7 mouse cellular contexts compared by ENCODE assay signal in the genomic region with DNA sequence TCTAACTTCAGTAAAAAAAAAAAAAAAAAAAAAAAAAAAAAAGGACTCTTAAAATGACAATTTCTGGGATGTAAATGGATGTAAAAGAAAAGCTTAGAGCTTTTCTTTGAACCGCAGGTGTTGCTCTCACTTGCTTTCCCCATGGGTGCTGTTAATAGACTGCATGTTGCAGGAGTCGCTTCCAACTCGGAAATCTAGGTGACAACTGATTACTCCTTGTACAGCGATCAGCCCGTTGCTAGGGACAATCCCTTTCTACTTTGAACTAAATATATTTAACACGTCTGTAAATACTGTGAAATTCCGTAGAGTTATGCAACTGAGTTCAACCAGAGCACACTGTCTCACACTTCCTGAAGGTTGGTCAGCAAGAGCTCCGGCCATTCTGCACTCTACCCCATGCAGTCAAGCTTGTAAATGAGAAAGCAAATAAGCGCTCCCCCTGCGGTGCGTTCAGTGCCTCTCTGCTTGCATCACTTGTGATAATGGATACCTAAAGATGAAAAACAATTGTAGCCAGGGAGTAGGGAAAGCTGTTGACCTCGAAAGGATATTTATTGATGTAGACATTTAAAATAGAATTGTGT.
DNase-seq lines count a peak whose midpoint lies in the region; ATAC-seq and TF ChIP-seq lines count a peak whose summit lies in the region.

No protein-coding gene starts in this region.

- 18% methylated on average over 12 of the region's 12 CpGs for WGBS in embryonic facial prominence, embryonic 13.5 days
- 10% methylated on average over 12 of the region's 12 CpGs for WGBS in intestine, embryonic 15.5 days
- 8% methylated on average over 12 of the region's 12 CpGs for WGBS in olfactory bulb, adult 2 months

- no peaks in the 10 kb centered on the region for H3K36me3 ChIP-seq in embryonic facial prominence, embryonic 13.5 days
- no peaks in the 10 kb centered on the region for H3K36me3 ChIP-seq in intestine, embryonic 15.5 days

- no peak for TF ChIP-seq POLR2A in olfactory bulb, adult 2 months (IDR thresholded peaks at IDR 0.05; ENCODE audit: insufficient read depth, low read depth, low read length)

- DNase-seq in left cerebral cortex, postnatal 4 days, result peak; percentile 11
- DNase-seq in left cerebral cortex, postnatal 14 days (ENCODE audit: low spot score in 2 of 2), result no peak
- no peak for DNase-seq in thymus, adult 18-20 months
- no peak for DNase-seq in adipocyte (ENCODE audit: low spot score)

- H3K9me3 ChIP-seq in embryonic facial prominence, embryonic 13.5 days, result no peaks in the 10 kb centered on the region
- H3K9me3 ChIP-seq in intestine, embryonic 15.5 days, result no peaks in the 10 kb centered on the region

- peak overlapping the region; percentile 39 for H3K4me2 ChIP-seq in embryonic facial prominence, embryonic 13.5 days
- peak overlapping the region; percentile 30 for H3K4me2 ChIP-seq in intestine, embryonic 15.5 days (replicated peaks)

- no peak overlapping the region for H3K27ac ChIP-seq in embryonic facial prominence, embryonic 13.5 days
- H3K27ac ChIP-seq in intestine, embryonic 15.5 days, result no peak overlapping the region
- H3K27ac ChIP-seq in olfactory bulb, adult 2 months (ENCODE audit: insufficient read depth, low read depth, low read length), result no peak overlapping the region

- no peak overlapping the region for H3K4me3 ChIP-seq in embryonic facial prominence, embryonic 13.5 days
- H3K4me3 ChIP-seq in intestine, embryonic 15.5 days (replicated peaks), result no peak overlapping the region
- H3K4me3 ChIP-seq in olfactory bulb, adult 2 months (ENCODE audit: insufficient read depth, low read depth, low read length), result peak overlapping the region; percentile 4; the same call in 1 of the 2 replicates

- intact Hi-C loops in left cerebral cortex, postnatal 4 days (cut with DNase I), result no loop called here
- intact Hi-C loops in left cerebral cortex, postnatal 14 days (cut with DNase I), result no loop called here

- H3K9ac ChIP-seq in embryonic facial prominence, embryonic 13.5 days, result no peak overlapping the region
- H3K9ac ChIP-seq in intestine, embryonic 15.5 days, result no peak overlapping the region

- no peaks in the 10 kb centered on the region for H3K4me1 ChIP-seq in embryonic facial prominence, embryonic 13.5 days
- no peaks in the 10 kb centered on the region for H3K4me1 ChIP-seq in intestine, embryonic 15.5 days (replicated peaks)
- H3K4me1 ChIP-seq in olfactory bulb, adult 2 months (ENCODE audit: control insufficient read depth, insufficient read depth, low read length), result no peaks in the 10 kb centered on the region

- no peak for ATAC-seq in embryonic facial prominence, embryonic 13.5 days (ENCODE audit: insufficient number of reproducible peaks, insufficient read depth, low FRiP score, low TSS enrichment, low read depth)
- ATAC-seq in intestine, embryonic 15.5 days, result peak; percentile 62

- no peaks in the 10 kb centered on the region for H3K27me3 ChIP-seq in embryonic facial prominence, embryonic 13.5 days
- no peaks in the 10 kb centered on the region for H3K27me3 ChIP-seq in intestine, embryonic 15.5 days (replicated peaks)

- TF ChIP-seq CTCF in olfactory bulb, adult 2 months (IDR thresholded peaks at IDR 0.05; ENCODE audit: insufficient read depth, low read depth, low read length), result no peak
